Mouse (Mus musculus) small intestine, adult 2 months (tissue): ENCODE results near the gene Mrpl41.
"Not testable (repeated sequence)": the region's sequence is repeated elsewhere in the genome, so short reads cannot be mapped to it uniquely, and the experiment has no call there.

Experiments
- CTCF ChIP-seq: fragments of 200-500 bp; IDR thresholded peaks from 2 replicates; pipeline ENCODE4 v1.5.1; 2012; ENCODE audit warnings: low read depth, mild to moderate bottlenecking, control low read depth, inconsistent platforms, low read length, moderate library complexity, mixed read lengths; ENCODE audit not compliant: insufficient replicate concordance, insufficient read length; ENCODE audit errors: extremely low read depth
- POLR2A ChIP-seq: fragments of 200-500 bp; IDR thresholded peaks from 2 replicates; pipeline ENCODE4 v1.6.1; 2012; ENCODE audit warnings: low read depth, mild to moderate bottlenecking, control low read depth, inconsistent platforms, low read length, moderate library complexity

GRCm38 (mm10) chr2:24974452-24974851 is 446 bp downstream of the Mrpl41 start:
- TF ChIP-seq POLR2A, CTCF: not testable (repeated sequence)
